Mouse (Mus musculus) thymus, adult 2 months (tissue): ENCODE measurements around the gene Rgcc.

Source experiments
- CTCF ChIP-seq: fragments of 200-500 bp; IDR thresholded peaks from 2 replicates; pipeline ENCODE4 v1.5.1; 2012; ENCODE audit warnings: mild to moderate bottlenecking, control low read depth, low read length, moderate library complexity, borderline replicate concordance; ENCODE audit not compliant: control insufficient read depth, poor library complexity, insufficient read depth; ENCODE audit errors: extremely low read depth
- POLR2A ChIP-seq: fragments of 200-500 bp; IDR thresholded peaks from 2 replicates; pipeline ENCODE4 v1.6.1; 2012; ENCODE audit warnings: mild to moderate bottlenecking, low read length, control low read depth, moderate library complexity; ENCODE audit not compliant: control insufficient read depth, poor library complexity, insufficient read depth; ENCODE audit errors: extremely low read depth

DNA sequence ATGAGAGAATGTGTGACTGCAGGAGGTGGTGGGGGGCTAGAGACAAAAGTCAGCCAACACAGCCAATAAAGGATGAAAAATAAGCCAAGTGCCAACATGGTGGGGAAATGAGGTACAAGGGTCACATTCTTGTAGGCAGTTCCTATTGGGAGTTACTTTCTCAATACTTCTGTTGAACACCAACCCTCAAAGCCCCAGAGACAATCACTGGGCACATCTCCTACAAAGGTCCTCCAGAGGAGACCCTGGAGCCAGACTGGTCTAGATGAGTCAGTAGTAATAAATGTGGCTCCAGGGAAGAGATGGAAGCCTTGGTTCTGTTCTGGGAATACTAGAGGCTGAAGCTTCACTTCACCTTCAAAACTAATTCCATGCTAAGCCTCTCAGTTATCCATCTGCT is 35.0 kb downstream of the Rgcc start:
- TF ChIP-seq CTCF (no peak), POLR2A (no peak)
